Mouse (Mus musculus) left cerebral cortex, adult 8-10 months (tissue): ENCODE results near the gene Fam219a. TPM values are rescaled to one million over a fixed set of nuclear protein-coding genes. Genes with fewer than 3 reads are reported as not detected.

Experiments used
- DNase-seq, 2 experiments: peaks; one replicate each; pipeline ENCODE4 v3.0.0; 2022; ENCODE audit warnings: low spot score in 2 of 2
- total RNA-seq, 4 experiments: library from RNA; stranded (reverse); gene quantifications; 2 replicates each; pipeline ENCODE4 v1.2.4; 2022

Gene Fam219a
- total RNA-seq, 4 experiments from 2014 or later, result 201 to 205 (median 202) TPM

DNA sequence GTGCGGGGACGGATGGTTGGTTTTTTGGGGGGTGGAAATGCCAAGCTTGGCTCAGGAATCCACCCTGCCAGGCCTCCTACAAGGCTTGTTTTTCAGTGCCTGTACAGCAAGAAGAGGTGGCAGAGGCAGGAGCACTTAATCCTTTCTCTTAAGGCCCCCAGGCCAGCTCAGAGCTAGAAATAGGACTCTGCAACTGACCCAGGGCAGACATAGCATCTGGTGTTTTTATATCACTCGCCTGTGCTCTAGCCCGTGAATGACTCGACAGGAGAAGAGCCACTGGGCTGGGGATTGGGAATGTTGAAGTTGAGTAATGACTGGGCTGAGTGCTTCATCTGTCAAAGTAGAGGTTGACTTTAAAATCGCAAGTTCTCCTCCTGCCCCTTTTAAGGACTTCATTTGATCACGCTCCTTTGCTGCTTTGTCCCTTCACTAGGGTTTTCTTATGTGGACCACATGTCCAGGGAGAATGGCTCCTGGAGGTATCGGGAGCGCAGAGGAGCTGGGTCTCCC, 91.6 kb downstream of the Fam219a start:
- DNase-seq, result no peak

DNA sequence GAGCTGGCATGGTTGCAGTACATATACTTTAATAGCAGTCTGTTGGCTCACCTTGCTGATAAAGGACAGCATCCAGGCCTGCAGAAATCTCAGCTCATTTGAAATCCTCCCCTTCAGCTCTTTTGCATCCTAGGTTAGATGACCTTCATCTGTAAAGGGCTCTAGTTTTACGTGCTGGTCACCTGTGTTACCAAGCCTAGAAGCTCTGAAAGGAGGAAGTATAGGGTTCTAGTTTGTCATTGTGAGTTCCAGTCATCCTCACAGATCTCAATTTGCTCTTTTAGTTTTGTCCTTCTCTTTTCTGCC, 98.0 kb downstream of the Fam219a start:
- no peak for DNase-seq

DNA sequence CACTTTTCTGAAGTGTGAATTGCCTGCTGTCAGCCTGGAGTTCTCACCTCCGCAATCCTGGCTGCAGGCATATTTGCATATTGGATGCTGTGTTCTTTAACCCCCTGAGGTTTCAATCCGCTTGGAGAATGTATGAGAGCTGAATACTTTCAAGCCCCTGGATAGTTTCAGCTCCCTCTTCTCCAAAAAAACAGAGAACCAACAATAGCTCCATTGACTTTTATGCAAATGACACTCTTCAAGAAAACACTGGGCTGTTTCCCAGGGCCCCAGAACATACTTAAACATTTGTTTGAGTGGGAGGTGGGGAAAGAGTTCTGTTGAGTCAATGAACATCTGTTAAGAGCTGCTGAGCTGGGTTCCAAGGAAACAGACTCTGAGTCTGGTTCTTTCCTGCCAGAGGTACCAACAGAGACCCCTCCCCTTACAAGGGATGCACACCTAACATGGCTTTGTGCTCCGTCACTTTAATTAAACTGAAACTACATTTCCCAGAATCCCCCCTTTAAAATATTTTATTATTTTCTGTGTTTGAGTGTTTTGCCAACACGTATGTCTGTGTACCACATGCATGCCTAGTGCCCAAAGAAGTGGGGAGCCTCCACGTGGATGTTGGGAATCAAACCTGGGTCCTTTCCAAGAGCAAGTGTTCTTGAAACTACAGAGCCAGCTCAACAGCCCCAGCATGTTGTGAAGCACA, 98.5 kb downstream of the Fam219a start:
- peak in 1 of 2 experiments; percentile 62 for DNase-seq

DNA sequence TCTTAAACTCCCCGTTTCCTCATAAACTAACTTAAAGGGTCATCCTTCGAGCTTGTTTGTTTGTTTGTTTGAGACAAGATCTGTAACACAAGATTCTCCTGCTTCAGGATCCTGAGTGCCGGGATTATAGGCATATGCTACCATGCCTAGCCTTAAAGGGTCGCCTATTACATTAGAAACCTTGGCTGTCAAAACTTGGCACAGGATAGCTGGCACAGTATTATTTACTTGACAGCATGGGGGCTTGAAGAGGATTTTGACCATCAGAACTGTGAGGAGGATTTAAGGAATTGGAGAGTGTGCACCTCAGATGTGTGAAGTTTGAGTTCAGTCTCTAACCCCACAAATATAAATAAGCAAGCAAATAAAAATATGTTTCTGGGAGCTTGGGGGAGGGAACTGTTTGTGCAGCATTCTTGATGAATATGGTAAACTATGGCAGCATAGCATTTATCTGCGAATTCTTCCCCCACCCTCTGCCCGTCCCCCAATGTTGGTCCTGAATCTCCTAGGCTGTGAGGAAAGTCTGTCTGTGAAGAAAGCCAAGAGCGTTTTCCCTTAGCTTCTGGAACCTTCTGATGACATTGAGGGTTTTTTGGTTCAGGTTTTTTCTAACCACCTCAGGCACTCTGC, 99.2 kb downstream of the Fam219a start:
- DNase-seq, result no peak

DNA sequence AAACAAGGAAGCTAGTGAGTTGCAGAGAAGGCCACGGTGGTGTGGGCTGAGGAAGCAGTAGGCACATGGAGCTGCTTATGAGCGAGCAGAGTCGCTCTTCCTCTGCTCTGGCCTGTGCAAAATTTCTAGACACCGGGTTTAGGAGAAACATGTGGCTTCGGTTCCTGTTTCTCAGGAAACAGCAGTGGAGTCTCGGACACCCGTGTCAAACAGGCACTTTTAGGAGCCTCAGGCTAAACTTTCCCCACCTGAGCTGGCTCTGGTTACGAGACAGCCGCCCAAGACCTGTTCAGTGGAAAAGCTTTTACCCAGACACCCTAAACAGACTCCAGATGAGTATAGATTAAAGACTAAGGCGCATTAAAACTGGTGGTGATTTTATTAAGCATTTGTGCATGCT, 100.1 kb downstream of the Fam219a start:
- no peak for DNase-seq

DNA sequence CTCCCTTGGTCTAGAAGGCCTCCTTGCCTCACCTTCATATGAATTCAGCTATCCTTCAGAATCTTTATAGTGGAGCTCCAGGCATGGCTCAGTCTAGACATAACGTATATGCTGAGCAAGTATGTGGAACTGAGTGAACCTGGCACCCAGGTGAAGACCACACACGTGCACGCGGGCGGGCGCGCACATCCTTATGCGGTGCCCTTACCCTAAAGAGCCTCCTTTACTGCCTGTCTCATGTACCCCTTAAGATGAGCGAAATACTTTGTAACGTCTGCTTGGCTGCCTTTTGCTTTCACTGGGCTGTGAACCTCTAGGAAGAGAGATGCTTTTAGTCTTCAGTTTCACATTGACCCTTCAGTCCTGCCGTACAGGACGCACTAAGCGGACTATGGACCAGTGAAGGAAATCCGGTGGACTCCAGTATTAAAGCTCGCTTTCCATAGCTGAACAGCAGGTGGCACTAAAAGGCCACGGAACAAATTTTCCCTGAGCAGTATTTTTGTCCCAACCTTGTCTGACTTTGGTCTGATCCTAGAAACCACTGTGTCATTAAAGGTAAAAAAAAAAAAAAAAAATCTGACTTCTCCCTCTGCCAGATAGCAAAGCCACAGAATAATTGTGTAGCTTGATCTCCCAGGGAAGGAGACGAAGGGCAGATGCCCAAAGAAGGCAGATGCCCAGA, 100.8 kb downstream of the Fam219a start:
- DNase-seq, result peak in 1 of 2 experiments; percentile 50

Other genes with a start within 250 kb of the Fam219a start
- gene Ubap1, start 220.5 kb downstream of the Fam219a start, total RNA-seq, result 10 to 100 TPM; 45.2 to 54.3 (median 49.9) TPM
- 1 to 10 TPM in 3 of 4 experiments, under 1 TPM in 1; 0.72 to 1.8 (median 1.3) TPM for gene Kif24, start 104.7 kb downstream of the Fam219a start, total RNA-seq
- 10 to 100 TPM; 29.4 to 32.6 (median 30.5) TPM for gene Nudt2, start 104.4 kb downstream of the Fam219a start, total RNA-seq
- gene AI464131, start 66.5 kb downstream of the Fam219a start, total RNA-seq, result 10 to 100 TPM; 20.9 to 26.5 (median 23.3) TPM
- gene 1110017D15Rik, start 52.2 kb downstream of the Fam219a start, total RNA-seq, result 1 to 10 TPM; 2.7 to 5.7 (median 4.3) TPM
- 10 to 100 TPM in 1 of 4 experiments, 1 to 10 TPM in 3; 7.7 to 11.7 (median 9.6) TPM for gene Dnaic1, start 237 bp upstream of the Fam219a start, total RNA-seq
- gene Enho, start 70.8 kb upstream of the Fam219a start, total RNA-seq, result 10 to 100 TPM; 55.3 to 62.7 (median 59.3) TPM
- 100 to 1,000 TPM in 3 of 4 experiments, 10 to 100 TPM in 1; 96.7 to 125 (median 111) TPM for gene Cntfr, start 127.6 kb upstream of the Fam219a start, total RNA-seq
- 10 to 100 TPM; 31.6 to 45.5 (median 38.1) TPM for gene Il11ra1, start 130.5 kb upstream of the Fam219a start, total RNA-seq
- gene Rpp25l, start 144.0 kb upstream of the Fam219a start, total RNA-seq, result 10 to 100 TPM; 28.4 to 33.9 (median 30.0) TPM
- 100 to 1,000 TPM; 158 to 167 (median 165) TPM for gene Dctn3, start 153.6 kb upstream of the Fam219a start, total RNA-seq
- gene Arid3c, start 161.6 kb upstream of the Fam219a start, total RNA-seq, result under 1 TPM; 0.37 to 0.78 (median 0.54) TPM
- 10 to 100 TPM; 71.9 to 85.1 (median 76.5) TPM for gene Galt, start 185.7 kb upstream of the Fam219a start, total RNA-seq
- gene Sigmar1, start 186.6 kb upstream of the Fam219a start, total RNA-seq, result 10 to 100 TPM; 49.7 to 59.2 (median 54.4) TPM
- gene Ccl27a, start 204.7 kb upstream of the Fam219a start, total RNA-seq, result 100 to 1,000 TPM; 189 to 252 (median 238) TPM